In genomic region chr16:90044004-90044754, GRCm38 (mm10) we compare ENCODE assay signal across 9 mouse cellular contexts.
DNase-seq lines count a peak whose midpoint lies in the region; ATAC-seq lines count a peak whose summit lies in the region.
"Had no signal": no experiment of that assay in that cellular context is flagged by ENCODE, and none has a peak within 500 bp of the region (broad histone marks: within the 10 kb centered on the region; RNA-seq: fewer than 3 reads in every experiment).

No protein-coding gene starts in this region.

- peak overlapping the region; percentile 80 for H3K4me2 ChIP-seq in liver, embryonic 16.5 days (ENCODE audit: low read depth, low read length)

- H3K36me3 ChIP-seq in heart, embryonic 10.5 days, result no peaks in the 10 kb centered on the region
- no peaks in the 10 kb centered on the region for H3K36me3 ChIP-seq in liver, embryonic 16.5 days (ENCODE audit: control insufficient read depth, insufficient read depth)
- no peaks in the 10 kb centered on the region for H3K36me3 ChIP-seq in splenic B cell, adult 2 months (ENCODE audit: control insufficient read depth, insufficient read depth, low read length, poor library complexity, severe bottlenecking)

- peaks cover 13% of the 10 kb centered on the region for H3K4me1 ChIP-seq in heart, embryonic 10.5 days
- peaks cover 21% of the 10 kb centered on the region for H3K4me1 ChIP-seq in liver, embryonic 16.5 days (ENCODE audit: control insufficient read depth, low read depth, low read length)

- no peak overlapping the region for H3K4me3 ChIP-seq in heart, embryonic 10.5 days
- peak overlapping the region; percentile 36 for H3K4me3 ChIP-seq in liver, embryonic 16.5 days (ENCODE audit: low read depth, low read length)

- peak; percentile 87 for ATAC-seq in liver, embryonic 16.5 days (ENCODE audit: low read depth)
- ATAC-seq: hindbrain, postnatal 0 days had no signal

- peak overlapping the region; percentile 29; the same call in 1 of the 2 replicates for H3K27ac ChIP-seq in heart, embryonic 10.5 days
- peak overlapping the region; percentile 86 for H3K27ac ChIP-seq in liver, embryonic 16.5 days (ENCODE audit: low read length)
- H3K27ac ChIP-seq: hindbrain, postnatal 0 days had no signal

- peak overlapping the region; percentile 59; the same call in 1 of the 2 replicates for H3K9ac ChIP-seq in liver, embryonic 16.5 days (ENCODE audit: low read depth, low read length)

- no peaks in the 10 kb centered on the region for H3K9me3 ChIP-seq in heart, embryonic 10.5 days
- no peaks in the 10 kb centered on the region for H3K9me3 ChIP-seq in liver, embryonic 16.5 days (replicated peaks; ENCODE audit: control insufficient read depth, low read length)

- no peaks in the 10 kb centered on the region for H3K27me3 ChIP-seq in heart, embryonic 10.5 days (ENCODE audit: insufficient read depth, poor library complexity, severe bottlenecking)
- H3K27me3 ChIP-seq in liver, embryonic 16.5 days (ENCODE audit: control insufficient read depth, insufficient read depth, low read depth, low read length), result no peaks in the 10 kb centered on the region
- H3K27me3 ChIP-seq in splenic B cell, adult 2 months (ENCODE audit: control insufficient read depth, insufficient read depth, low read length, poor library complexity, severe bottlenecking), result no peaks in the 10 kb centered on the region

- 51% methylated on average over 21 of the region's 21 CpGs for WGBS in heart, embryonic 10.5 days
- 17% methylated on average over 21 of the region's 21 CpGs for WGBS in liver, embryonic 16.5 days (ENCODE audit: insufficient replicate concordance)

- DNase-seq in right cerebral cortex, postnatal 10 days (ENCODE audit: low spot score in 2 of 2), result peak; percentile 47 to 49
- DNase-seq in right cerebral cortex, adult 18-20 months, result no peak
- peak; percentile 86 for DNase-seq in heart, embryonic 10.5 days (ENCODE audit: low spot score)
- peak; percentile 38 for DNase-seq in splenic B cell, adult 2 months (ENCODE audit: low read depth, low spot score)
- no peak for DNase-seq in cerebellum, postnatal 10 days
- DNase-seq in frontal cortex, adult 2 months (ENCODE audit: extremely low spot score in 1 of 2, low spot score in 1 of 2), result no peak
- DNase-seq in embryo, embryonic 10 days (ENCODE audit: low spot score), result no peak

Comparison
In these comparisons a context has a peak if more than half of its experiments do, and no peak if none do; other contexts are left out.
1. DNase-seq: peak in right cerebral cortex, postnatal 10 days (2 of 2), heart, embryonic 10.5 days (single experiment) and splenic B cell, adult 2 months (single experiment); none in right cerebral cortex, adult 18-20 months (single experiment), cerebellum, postnatal 10 days (0 of 2), frontal cortex, adult 2 months (0 of 2) and embryo, embryonic 10 days (single experiment).